Mouse (Mus musculus) gastrocnemius, postnatal 10 days (tissue): ENCODE data around the gene Lmln. TPM values are rescaled to one million over a fixed set of nuclear protein-coding genes. Genes with fewer than 3 reads are reported as not detected.
"Not testable (repeated sequence)": the region's sequence is repeated elsewhere in the genome, so short reads cannot be mapped to it uniquely, and the experiment has no call there.

ENCODE experiments used
- DNase-seq: peaks from one replicate; pipeline ENCODE4 v3.0.0; 2021; ENCODE audit warnings: mixed read lengths
- total RNA-seq, 2 experiments: library from RNA; stranded (reverse); gene quantifications; 2 replicates each; pipeline ENCODE4 v1.2.3; 2021

Gene Lmln
- total RNA-seq, 2 experiments from 2014 or later = 2.2 TPM

DNA sequence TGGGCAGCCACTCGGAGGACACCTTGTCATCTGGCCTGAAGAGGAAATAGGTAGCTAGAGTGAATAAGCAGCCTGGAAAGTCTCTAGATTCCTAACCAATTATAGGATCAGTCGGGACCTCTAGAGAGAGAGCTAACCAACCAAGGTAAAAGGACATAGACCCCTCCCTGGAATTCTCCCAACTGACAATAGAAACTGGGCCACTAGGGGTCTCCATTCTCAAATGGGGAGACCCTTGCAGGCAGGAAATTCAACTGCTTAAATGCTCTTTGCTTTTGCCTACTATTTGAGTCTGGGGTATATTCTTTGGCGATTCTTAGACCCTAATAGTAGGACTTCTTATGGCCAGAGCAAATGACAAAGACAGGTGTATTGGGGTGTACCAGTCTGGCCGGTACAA is 72.8 kb downstream of the Lmln start:
- no peak for DNase-seq

DNA sequence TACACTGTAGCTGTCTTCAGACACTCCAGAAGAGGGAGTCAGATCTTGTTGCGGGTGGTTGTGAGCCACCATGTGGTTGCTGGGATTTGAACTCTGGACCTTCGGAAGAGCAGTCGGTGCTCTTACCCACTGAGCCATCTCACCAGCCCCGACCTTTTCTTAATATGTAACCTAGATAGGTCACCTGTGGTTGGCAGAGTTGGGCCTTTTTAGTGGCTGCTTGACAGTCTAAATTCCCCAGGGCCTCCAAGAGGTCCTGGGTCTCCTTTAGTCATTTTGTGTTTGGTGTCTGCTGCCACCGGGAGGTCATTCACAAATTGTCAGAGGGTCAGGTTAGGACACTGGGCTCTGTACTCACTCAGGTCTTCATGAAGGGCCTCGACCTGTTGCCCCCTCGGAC is 76.7 kb downstream of the Lmln start:
- not testable (repeated sequence) for DNase-seq

DNA sequence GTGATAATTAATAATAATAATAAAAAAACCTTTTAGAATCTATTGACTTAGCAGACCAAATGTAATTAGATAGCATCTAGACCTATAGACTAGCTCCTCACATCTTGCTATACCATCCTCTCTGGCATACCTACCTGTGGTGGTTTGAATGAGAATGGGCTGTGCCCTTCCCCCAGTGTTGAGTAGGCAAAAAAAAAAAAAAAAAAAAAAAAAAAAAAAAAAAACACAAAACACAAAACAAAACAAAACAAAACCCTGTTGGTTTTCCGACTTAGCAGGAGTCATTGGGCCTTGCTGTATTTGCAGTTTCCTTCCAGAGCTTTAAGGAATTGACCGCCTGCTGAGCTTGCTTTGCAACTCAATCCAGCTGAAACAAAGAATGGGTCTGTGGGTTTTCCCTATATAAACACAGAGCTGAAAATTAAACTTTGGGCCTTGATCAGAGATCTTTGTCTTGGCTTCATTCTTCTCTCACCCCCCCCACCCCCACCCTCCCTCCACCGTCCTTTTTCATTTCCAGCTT is 79.5 kb downstream of the Lmln start:
- DNase-seq = no peak

DNA sequence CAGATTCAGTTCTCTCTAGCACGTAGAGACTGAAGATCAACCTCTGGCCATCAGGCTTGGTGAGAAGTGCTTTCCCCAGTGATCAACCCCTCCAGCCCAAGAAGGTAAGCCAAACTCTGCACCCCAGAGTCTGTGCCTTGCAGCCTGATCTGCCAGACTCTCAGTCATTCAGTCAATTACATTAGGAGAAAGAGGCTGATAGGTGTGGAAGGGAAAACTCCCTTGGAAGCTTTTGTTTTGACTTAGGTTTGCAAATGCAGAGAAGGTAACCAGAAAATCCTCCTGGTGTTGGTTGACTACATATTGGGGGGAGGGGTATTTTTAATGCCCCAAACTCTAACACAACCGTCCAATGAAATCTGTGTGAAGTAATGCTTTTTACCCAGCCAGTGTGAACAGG is 81.1 kb downstream of the Lmln start:
- no peak for DNase-seq

- DNase-seq = no peak
These were observed 83.9 kb downstream of the Lmln start for GRCm38 (mm10) chr16:33146185-33146584.

DNA sequence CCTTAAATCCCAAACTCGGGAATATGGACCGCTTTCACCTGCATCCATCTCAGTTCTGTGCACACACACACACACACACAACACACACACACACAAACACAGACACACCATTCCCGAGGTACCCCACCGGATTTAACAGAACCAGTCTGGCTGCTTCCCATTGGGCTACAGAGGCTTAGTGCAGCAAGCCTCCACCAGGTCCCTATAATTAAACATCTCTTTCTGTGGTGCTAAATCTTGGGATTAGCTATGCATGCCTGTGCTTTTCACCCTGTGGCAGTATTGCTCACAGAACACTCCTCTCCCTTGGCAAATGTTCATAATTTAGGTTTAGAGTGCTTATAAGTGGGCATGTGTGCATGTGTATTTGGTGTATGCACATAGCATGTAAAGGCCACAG is 85.8 kb downstream of the Lmln start:
- DNase-seq = no peak

DNA sequence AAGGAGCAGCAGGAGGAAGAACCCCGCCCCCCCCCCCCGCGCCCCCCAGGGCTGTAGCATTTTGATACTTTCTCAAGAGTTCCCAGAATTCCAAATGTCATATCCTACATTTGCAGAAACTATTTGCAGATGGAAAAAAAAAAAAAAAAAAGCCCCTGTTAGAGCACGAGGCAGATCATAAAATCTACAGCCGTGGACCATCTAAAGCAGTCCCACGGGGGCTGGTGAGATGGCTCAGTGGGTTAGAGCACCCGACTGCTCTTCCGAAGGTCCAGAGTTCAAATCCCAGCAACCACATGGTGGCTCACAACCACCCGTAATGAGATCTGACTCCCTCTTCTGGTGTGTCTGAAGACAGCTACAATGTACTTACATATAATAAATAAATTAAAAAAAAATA is 88.6 kb downstream of the Lmln start:
- DNase-seq = not testable (repeated sequence)

DNA sequence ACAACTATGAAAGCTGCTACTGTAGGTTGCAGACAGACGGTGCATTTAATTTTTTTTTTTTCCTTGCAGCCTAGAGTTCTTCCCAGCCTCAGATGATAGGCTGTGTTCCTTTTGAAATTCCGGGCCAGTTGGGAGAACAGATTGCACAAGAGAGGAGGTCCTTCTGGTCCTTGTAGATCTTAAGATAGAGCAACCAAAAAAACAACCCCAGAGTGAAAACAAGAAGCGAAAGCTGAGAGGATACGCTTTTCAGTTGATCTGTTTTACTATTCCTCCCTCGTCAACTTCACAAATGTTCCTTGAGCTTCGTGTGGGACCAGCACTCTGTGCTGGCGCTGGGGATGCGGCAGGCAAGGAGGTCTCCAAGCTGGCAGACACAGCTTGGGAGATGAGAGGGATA is 89.2 kb downstream of the Lmln start:
- no peak for DNase-seq

DNA sequence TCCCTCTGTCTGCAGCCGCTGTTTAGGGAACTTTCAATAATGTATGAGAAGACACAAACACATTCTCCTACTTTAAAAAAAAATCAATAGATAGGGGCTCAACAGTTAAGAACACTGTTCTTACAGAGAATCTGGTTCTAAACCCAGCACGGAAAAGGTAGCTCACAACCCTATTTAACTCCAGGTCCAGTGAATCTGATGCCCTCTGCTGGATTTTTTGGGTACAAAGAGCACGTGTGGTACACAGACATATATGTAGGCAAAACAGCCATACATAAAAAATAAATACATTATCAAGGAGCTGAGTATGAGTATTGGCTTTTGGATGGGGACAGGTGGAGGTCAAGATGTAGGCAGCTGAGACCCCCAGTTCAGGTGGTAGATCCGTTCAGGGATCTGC is 92.7 kb downstream of the Lmln start:
- no peak for DNase-seq

DNA sequence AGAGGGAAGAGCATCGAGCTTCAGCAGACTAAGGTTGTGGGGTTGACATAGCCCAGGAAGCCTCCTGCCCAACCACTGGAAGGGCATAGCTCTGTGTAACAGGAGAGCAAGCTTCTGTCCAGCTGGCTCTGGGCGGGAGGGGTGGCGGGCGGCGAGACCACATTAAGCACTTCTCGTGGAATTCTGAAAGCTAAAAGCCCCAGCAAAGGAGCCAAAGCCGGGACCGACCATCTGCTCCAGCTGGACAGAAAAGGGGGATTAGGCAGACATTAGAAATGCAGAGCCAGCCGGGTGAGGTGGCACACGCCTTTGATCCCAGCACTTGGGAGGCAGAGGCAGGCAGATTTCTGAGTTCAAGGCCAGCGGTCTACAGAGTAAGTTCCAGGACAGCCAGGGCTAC is 95.7 kb downstream of the Lmln start:
- DNase-seq = no peak

DNA sequence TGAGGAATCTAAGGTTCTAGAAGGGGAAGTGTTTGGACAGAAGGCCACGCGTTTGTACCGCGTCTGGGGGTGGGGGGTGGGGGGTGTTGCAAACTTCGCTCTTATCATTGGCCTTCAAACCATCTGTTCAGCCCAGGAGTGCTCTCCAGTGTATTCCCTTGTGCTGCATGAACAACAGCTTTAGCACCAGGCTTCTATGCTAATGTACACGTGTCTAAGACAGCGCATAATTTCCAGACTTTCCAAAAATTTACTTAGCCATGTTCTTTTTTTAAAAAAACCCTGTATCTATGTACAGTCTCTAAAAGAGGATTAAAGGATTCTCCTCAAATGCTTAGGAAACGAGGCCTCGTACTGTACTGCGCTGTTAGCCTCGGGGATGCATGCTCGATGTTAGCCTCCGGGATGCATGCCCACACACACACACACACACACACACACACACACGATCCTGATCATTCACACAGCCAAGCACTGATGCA is 96.3 kb downstream of the Lmln start:
- DNase-seq = no peak

DNA sequence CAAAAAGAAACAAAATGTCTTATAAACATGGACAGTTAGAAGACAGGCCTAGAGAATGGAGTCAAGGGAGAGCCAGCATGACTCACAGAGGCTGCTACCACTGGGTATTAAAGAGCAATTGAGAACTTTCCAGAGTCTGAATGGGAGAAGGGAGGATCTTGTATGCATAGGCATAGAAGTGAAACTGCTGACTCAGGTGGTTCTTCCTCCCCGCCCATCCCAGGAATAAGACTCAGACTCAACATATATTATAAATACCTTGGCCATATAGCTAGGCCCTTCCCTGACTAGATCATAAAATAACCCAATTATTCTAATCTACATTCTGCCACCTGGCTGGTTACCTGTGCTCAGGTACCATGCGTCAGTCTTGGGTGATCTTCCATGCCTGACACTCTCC is 97.0 kb downstream of the Lmln start:
- DNase-seq = no peak

DNA sequence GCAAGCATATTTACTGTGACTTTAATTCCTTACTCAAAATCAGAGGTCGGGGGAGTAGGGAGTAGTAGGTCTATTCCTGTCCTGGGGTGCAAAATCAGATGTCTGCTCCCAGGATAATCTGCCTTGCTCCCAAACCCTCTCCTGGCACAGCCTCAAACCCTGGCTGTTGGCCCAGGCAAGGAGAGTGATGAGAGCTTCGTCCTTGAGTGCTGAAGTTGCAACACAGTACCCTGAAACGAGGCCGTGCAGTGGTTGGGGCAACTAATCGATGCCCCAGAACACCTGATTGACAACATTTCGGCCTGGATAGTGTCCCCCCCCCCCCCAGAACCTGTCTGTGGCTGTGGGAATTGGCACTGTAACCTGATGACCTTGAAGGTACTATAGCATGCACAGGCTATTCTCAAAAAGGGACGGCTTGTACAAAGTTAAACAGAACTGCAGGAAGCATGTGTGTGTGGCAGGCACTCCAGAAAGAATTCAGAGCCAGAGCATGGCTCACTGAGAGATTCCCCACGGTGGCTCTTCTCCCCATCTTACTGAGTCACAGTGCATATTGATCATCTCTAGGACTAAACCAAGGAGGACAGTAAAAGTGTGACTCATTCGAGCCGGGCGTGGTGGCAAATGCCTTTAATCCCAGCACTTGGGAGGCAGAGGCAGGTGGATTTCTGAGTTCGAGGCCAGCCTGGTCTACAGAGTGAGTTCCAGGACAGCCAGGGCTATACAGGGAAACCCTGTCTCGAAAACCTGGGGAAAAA is 101.2 kb downstream of the Lmln start:
- DNase-seq = no peak

- DNase-seq = peak; percentile 24
These were observed 104.0 kb downstream of the Lmln start for GRCm38 (mm10) chr16:33166284-33166683.

GRCm38 (mm10) chr16:33167537-33167936 is 105.2 kb downstream of the Lmln start:
- no peak for DNase-seq

GRCm38 (mm10) chr16:33169471-33170034 is 107.2 kb downstream of the Lmln start:
- DNase-seq = no peak

DNA sequence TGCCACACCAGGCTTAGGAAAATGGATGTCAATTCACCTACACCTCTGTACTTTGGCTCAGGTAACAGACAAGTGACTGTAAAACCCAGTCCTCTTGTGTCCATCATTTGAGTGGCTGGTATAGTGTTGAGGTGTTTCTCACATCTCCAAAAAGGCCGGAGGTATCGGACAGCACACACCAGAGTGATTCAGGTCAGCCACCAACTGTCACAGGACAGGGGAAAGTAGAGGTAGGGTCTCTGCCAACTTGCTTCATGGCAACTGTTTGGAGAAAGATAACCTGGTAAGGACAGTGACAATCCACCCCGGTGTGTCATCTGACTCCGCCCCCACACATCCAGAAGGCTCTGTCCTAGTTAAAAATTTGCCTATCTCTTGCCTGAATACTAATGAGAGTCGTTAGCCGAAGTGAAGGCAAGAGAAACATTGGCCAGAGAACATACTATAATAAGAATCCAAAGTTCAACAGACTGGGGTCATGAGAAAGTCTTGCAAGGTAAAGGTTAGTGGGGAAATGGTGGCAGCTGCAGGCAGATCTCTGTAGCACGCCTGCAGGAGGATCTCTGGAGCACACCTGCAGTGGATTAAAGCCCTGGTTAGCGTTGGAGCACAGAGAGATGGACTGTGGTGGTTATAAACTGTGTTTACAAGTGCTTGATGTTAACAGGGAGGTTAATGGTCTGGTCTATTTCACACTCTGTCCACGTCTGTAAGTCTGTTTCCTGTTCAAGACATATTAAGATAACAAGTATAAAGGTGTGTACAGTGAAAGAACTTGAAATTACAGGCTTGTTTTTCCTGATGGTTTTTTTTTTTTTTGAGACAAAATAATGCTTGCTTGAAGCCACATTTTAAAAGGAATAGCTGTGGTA is 108.6 kb downstream of the Lmln start:
- no peak for DNase-seq

DNA sequence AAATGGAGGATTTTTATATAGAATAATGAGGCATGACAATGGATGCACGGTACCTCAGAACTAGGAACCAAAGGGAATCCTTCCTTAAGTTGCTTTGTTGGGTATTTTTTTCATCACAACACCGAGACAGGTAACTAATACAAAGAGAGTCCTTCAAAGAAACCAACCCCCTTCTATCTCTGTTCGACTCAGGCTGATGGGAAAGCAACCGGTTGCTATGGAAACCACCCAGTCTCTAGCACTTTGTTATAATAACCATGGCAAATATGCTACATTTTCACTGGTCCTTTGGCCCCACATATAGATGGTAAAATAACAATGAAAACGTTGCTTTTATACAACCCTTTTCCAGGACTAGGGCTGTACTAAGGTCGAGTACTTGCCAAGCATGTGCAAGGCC is 109.5 kb downstream of the Lmln start:
- no peak for DNase-seq

DNA sequence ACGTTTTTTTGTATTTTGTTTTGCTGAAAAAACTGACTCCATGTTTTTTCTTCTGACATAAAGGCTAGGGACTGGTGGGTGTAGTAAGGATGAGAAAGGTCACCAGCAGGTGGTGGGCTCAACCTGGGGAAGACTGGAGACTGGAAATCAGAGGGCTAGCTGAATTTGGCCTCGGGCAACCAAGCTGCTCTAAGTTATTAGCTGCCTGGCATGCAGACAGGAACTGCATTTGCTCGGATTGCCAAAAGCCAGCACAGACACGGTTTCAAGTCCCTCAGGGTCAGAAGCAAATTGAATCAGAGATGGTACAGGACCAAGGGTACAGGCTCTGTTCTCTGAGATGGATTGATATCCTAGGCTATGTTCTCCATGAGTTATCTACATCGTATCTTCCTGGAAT is 110.8 kb downstream of the Lmln start:
- DNase-seq = no peak

GRCm38 (mm10) chr16:33174695-33175094 is 112.4 kb downstream of the Lmln start:
- DNase-seq = no peak

DNA sequence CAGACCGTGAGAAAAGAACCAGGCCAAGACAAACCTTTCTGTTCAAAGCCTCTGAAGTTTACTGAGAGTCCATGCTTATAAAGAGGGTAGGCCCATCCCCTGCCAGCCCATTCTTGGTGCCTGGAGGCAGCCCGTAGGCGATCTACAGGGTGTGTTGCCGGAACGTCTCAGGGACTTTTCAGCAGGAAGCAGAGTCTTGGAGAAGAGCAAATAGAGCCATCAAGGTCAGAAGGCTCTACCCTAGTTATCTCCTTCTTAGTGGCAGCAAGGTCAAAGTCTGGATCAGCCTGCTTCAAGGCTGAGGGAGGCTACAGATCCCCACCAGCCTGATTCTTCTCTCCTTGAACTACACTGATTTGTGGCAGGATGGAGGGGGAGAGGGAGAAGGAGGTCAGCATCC is 114.5 kb downstream of the Lmln start:
- DNase-seq = not testable (repeated sequence)
